Mouse (Mus musculus) CD8-positive naive resting alpha-beta T cell, adult 2 months (primary cell): Measurements from ENCODE around the gene B9d2.
"Not testable (repeated sequence)": the region's sequence is repeated elsewhere in the genome, so short reads cannot be mapped to it uniquely, and the experiment has no call there.

Experiments used
- DNase-seq, 2 experiments: peaks; one replicate each; pipeline ENCODE4 v3.0.0; 2022; ENCODE audit warnings: low read depth in 2 of 2, low spot score in 2 of 2

The B9d2 gene

GRCm38 (mm10) chr7:25703793-25704494 lies 23.4 kb downstream of the B9d2 start:
- DNase-seq, result no peak

- DNase-seq, result no peak
Observed at GRCm38 (mm10) chr7:25704716-25705364, 24.3 kb downstream of the B9d2 start.

GRCm38 (mm10) chr7:25705801-25706251 lies 25.2 kb downstream of the B9d2 start:
- DNase-seq, result no peak

- DNase-seq, result no peak
Observed at GRCm38 (mm10) chr7:25706578-25707170, 26.1 kb downstream of the B9d2 start.

- DNase-seq, result no peak
Observed at GRCm38 (mm10) chr7:25707581-25708292, 27.2 kb downstream of the B9d2 start.

- no peak for DNase-seq
Observed at GRCm38 (mm10) chr7:25709961-25710360, 29.4 kb downstream of the B9d2 start.

GRCm38 (mm10) chr7:25710519-25711130 lies 30.0 kb downstream of the B9d2 start:
- DNase-seq, result no peak

- no peak for DNase-seq
Observed at GRCm38 (mm10) chr7:25711165-25711564, 30.6 kb downstream of the B9d2 start.

GRCm38 (mm10) chr7:25711731-25712197 lies 31.2 kb downstream of the B9d2 start:
- no peak for DNase-seq

- DNase-seq, result no peak
Observed at GRCm38 (mm10) chr7:25712801-25713200, 32.2 kb downstream of the B9d2 start.

GRCm38 (mm10) chr7:25714581-25714980 lies 34.0 kb downstream of the B9d2 start:
- no peak for DNase-seq

- DNase-seq, result no peak
Observed at GRCm38 (mm10) chr7:25715731-25716271, 35.2 kb downstream of the B9d2 start.

GRCm38 (mm10) chr7:25717478-25717877 lies 36.9 kb downstream of the B9d2 start:
- DNase-seq, result no peak

- DNase-seq, result peak; percentile 85 to 86
Observed at GRCm38 (mm10) chr7:25718788-25719417, 38.3 kb downstream of the B9d2 start, which contains the start of gene Ccdc97. Gene Ccdc97, minus strand, starts transcription at chr7:25719088.

- DNase-seq, result peak; percentile 54 to 58
Observed at GRCm38 (mm10) chr7:25719761-25720610, 39.4 kb downstream of the B9d2 start.

GRCm38 (mm10) chr7:25720760-25721159 lies 40.2 kb downstream of the B9d2 start:
- no peak for DNase-seq

- DNase-seq, result not testable (repeated sequence)
Observed at GRCm38 (mm10) chr7:25721776-25722175, 41.2 kb downstream of the B9d2 start.

GRCm38 (mm10) chr7:25725886-25726285 lies 45.3 kb downstream of the B9d2 start:
- DNase-seq, result no peak

GRCm38 (mm10) chr7:25727800-25728199 lies 47.2 kb downstream of the B9d2 start:
- no peak for DNase-seq
